8 mouse cellular contexts compared by ENCODE assay signal in the genomic region with DNA sequence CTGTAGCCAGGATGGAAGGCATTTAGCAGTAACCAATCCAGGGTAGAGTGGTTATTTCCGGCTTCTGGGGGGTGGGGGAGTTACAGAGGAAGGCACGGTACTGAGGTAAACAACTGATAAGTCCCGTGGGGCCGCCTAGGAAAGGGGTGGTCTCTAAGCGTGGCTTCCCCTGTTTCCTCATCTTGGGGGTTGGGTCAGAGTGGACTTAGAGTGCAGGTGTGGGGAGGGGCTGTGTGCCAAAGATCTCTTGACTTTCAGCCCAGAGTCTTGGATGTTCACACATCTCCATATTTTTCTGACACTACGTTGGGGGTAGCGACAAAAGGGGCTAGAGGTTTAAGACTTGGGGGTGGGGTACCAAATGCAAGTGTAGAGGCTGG. TPM values are rescaled to one million over a fixed set of nuclear protein-coding genes. Genes with fewer than 3 reads are reported as not detected.
A peak's percentile ranks its signal among the peaks of the same experiment; 100 is the strongest.
DNase-seq lines count a peak whose midpoint lies in the region; ATAC-seq and TF ChIP-seq lines count a peak whose summit lies in the region.

No protein-coding gene starts in this region.

- H3K27me3 ChIP-seq in erythroblast, embryonic 14.5 days (ENCODE audit: control insufficient read depth), result no peaks in the 10 kb centered on the region
- no peaks in the 10 kb centered on the region for H3K27me3 ChIP-seq in hindbrain, embryonic 15.5 days
- no peaks in the 10 kb centered on the region for H3K27me3 ChIP-seq in liver, embryonic 12.5 days (replicated peaks)
- H3K27me3 ChIP-seq in midbrain, postnatal 0 days (ENCODE audit: insufficient read depth, low read length), result no peaks in the 10 kb centered on the region
- H3K27me3 ChIP-seq in thymus, adult 2 months (ENCODE audit: control insufficient read depth, insufficient read depth, low read length), result no peaks in the 10 kb centered on the region

- no peaks in the 10 kb centered on the region for H3K9me3 ChIP-seq in erythroblast, embryonic 14.5 days (ENCODE audit: control insufficient read depth, low read length)
- H3K9me3 ChIP-seq in hindbrain, embryonic 15.5 days, result no peaks in the 10 kb centered on the region
- H3K9me3 ChIP-seq in liver, embryonic 12.5 days (replicated peaks), result no peaks in the 10 kb centered on the region
- no peaks in the 10 kb centered on the region for H3K9me3 ChIP-seq in midbrain, postnatal 0 days (ENCODE audit: low read length)

- peaks cover 75% of the 10 kb centered on the region for H3K4me1 ChIP-seq in erythroblast, embryonic 14.5 days (ENCODE audit: control insufficient read depth)
- peaks cover 60% of the 10 kb centered on the region for H3K4me1 ChIP-seq in hindbrain, embryonic 15.5 days (replicated peaks)
- peaks cover 71% of the 10 kb centered on the region for H3K4me1 ChIP-seq in liver, embryonic 12.5 days
- peaks cover 21% of the 10 kb centered on the region; the same call in 1 of the 2 replicates for H3K4me1 ChIP-seq in midbrain, postnatal 0 days (ENCODE audit: insufficient read depth, low read length)
- peaks cover 42% of the 10 kb centered on the region for H3K4me1 ChIP-seq in thymus, adult 2 months (replicated peaks; ENCODE audit: control insufficient read depth, insufficient read depth, low read length)

- H3K9ac ChIP-seq in hindbrain, embryonic 15.5 days, result peak overlapping the region; percentile 98
- peak overlapping the region; percentile 93 for H3K9ac ChIP-seq in liver, embryonic 12.5 days
- H3K9ac ChIP-seq in midbrain, postnatal 0 days (replicated peaks; ENCODE audit: low read length, poor library complexity, severe bottlenecking), result peak overlapping the region; percentile 98

- TF ChIP-seq POLR2A in thymus, adult 2 months (IDR thresholded peaks at IDR 0.05; ENCODE audit: control insufficient read depth, extremely low read depth, insufficient read depth, low read length, poor library complexity), result peak; percentile 77

- TF ChIP-seq CTCF in midbrain, postnatal 0 days (IDR thresholded peaks at IDR 0.05), result no peak
- TF ChIP-seq CTCF in thymus, adult 2 months (IDR thresholded peaks at IDR 0.05; ENCODE audit: borderline replicate concordance, control insufficient read depth, extremely low read depth, insufficient read depth, low read length, poor library complexity), result no peak

- peaks cover 35% of the 10 kb centered on the region for H3K36me3 ChIP-seq in erythroblast, embryonic 14.5 days (ENCODE audit: control insufficient read depth)
- H3K36me3 ChIP-seq in hindbrain, embryonic 15.5 days, result no peaks in the 10 kb centered on the region
- H3K36me3 ChIP-seq in liver, embryonic 12.5 days, result peaks cover 16% of the 10 kb centered on the region; the same call in 1 of the 2 replicates
- 0 out of 2 replicates have a peak, but pooled peaks cover 2% of the 10 kb centered on the region for H3K36me3 ChIP-seq in midbrain, postnatal 0 days (ENCODE audit: insufficient read depth, low read length)
- no peaks in the 10 kb centered on the region for H3K36me3 ChIP-seq in thymus, adult 2 months (ENCODE audit: control insufficient read depth, insufficient read depth, low read length)

- H3K27ac ChIP-seq in hindbrain, embryonic 15.5 days (replicated peaks), result peak overlapping the region; percentile 99
- H3K27ac ChIP-seq in liver, embryonic 12.5 days, result peak overlapping the region; percentile 94
- peak overlapping the region; percentile 100 for H3K27ac ChIP-seq in midbrain, postnatal 0 days (ENCODE audit: low read depth, low read length)
- H3K27ac ChIP-seq in thymus, adult 2 months (ENCODE audit: control insufficient read depth, insufficient read depth, low read length), result peak overlapping the region; percentile 99

- WGBS in hindbrain, embryonic 15.5 days, result 1% methylated on average over 7 of the region's 7 CpGs
- WGBS in liver, embryonic 12.5 days (ENCODE audit: insufficient replicate concordance), result under 1% methylated on average over 7 of the region's 7 CpGs
- 3% methylated on average over 7 of the region's 7 CpGs for WGBS in midbrain, postnatal 0 days
- WGBS in thymus, adult 2 months, result under 1% methylated on average over 7 of the region's 7 CpGs

- ATAC-seq in erythroblast, adult 5-6 weeks (replicated peaks; ENCODE audit: low FRiP score, poor library complexity, severe bottlenecking), result no peak
- peak; percentile 7; the same call in 1 of the 2 replicates for ATAC-seq in hindbrain, embryonic 15.5 days (ENCODE audit: low FRiP score, low read depth)
- ATAC-seq in liver, embryonic 12.5 days, result peak; percentile 66
- peak; percentile 2; the same call in 1 of the 2 replicates for ATAC-seq in midbrain, postnatal 0 days (ENCODE audit: low FRiP score)

- DNase-seq in adrenal gland, postnatal 25 days, result peak; percentile 17
- DNase-seq in forelimb bud, embryonic 11.5 days (ENCODE audit: low read depth, low spot score), result peak; percentile 60
- peak; percentile 59 for DNase-seq in midbrain, postnatal 0 days (ENCODE audit: low spot score)
- peak; percentile 85 for DNase-seq in thymus, adult 2 months

- peak overlapping the region; percentile 83 for H3K4me2 ChIP-seq in hindbrain, embryonic 15.5 days
- H3K4me2 ChIP-seq in liver, embryonic 12.5 days, result peak overlapping the region; percentile 99
- peak overlapping the region; percentile 80 for H3K4me2 ChIP-seq in midbrain, postnatal 0 days (ENCODE audit: low read depth, low read length, poor library complexity, severe bottlenecking)

- peak overlapping the region; percentile 81 for H3K4me3 ChIP-seq in erythroblast, embryonic 14.5 days (replicated peaks)
- H3K4me3 ChIP-seq in hindbrain, embryonic 15.5 days, result peak overlapping the region; percentile 84
- peak overlapping the region; percentile 86 for H3K4me3 ChIP-seq in liver, embryonic 12.5 days
- peak overlapping the region; percentile 85 for H3K4me3 ChIP-seq in midbrain, postnatal 0 days (ENCODE audit: low read depth, low read length)
- peak overlapping the region; percentile 100 for H3K4me3 ChIP-seq in thymus, adult 2 months (ENCODE audit: control insufficient read depth, insufficient read depth, low read length)

RNA-seq across cellular contexts. Expression of a gene that starts 1.6 kb away (rescaled TPM):
- polyA plus RNA-seq in erythroblast, embryonic 14.5 days (2012), result 2.1 TPM in 2 replicates
- 6.5 and 20.9 TPM in 2 replicates for total RNA-seq in erythroblast, adult 5-6 weeks (2015; ENCODE audit: low replicate concordance)
- 0.14 and 2.2 TPM in 2 replicates for total RNA-seq in erythroblast, adult 5-6 weeks (2017; ENCODE audit: low replicate concordance)
- total RNA-seq in adrenal gland, postnatal 25 days (2021), result 14.0 and 22.5 TPM in 2 replicates
- polyA plus RNA-seq in hindbrain, embryonic 15.5 days (2015; fragmentation: Nextera tagmentation; extraction: Ambion mirVana), result 7.5 and 8.7 TPM in 2 replicates
- 2.9 and 3.3 TPM in 2 replicates for polyA plus RNA-seq in liver, embryonic 12.5 days (2016; fragmentation: Nextera tagmentation; extraction: Ambion mirVana)
- total RNA-seq in midbrain, postnatal 0 days (2014; rRNA removed), result 6.3 and 7.0 TPM in 2 replicates
- 3.1 and 4.1 TPM in 2 replicates for polyA plus RNA-seq in midbrain, postnatal 0 days (2015; fragmentation: Nextera tagmentation; extraction: Ambion mirVana)
- 57.0 and 78.5 TPM in 2 replicates for polyA plus RNA-seq in thymus, adult 2 months (2012; rRNA removed)

RNA-seq across cellular contexts. Expression of a gene that starts 15.5 kb away (rescaled TPM):
- polyA plus RNA-seq in erythroblast, embryonic 14.5 days (2012), result 0.01 TPM in 1 of 2 replicates, not detected in the other
- total RNA-seq in erythroblast, adult 5-6 weeks (2015; ENCODE audit: low replicate concordance), result not detected in 2 replicates
- total RNA-seq in erythroblast, adult 5-6 weeks (2017; ENCODE audit: low replicate concordance), result 0.28 TPM in 1 of 2 replicates, not detected in the other
- total RNA-seq in adrenal gland, postnatal 25 days (2021), result 0.21 TPM in 1 of 2 replicates, not detected in the other
- 0.06 and 0.26 TPM in 2 replicates for polyA plus RNA-seq in hindbrain, embryonic 15.5 days (2015; fragmentation: Nextera tagmentation; extraction: Ambion mirVana)
- not detected in 2 replicates for polyA plus RNA-seq in liver, embryonic 12.5 days (2016; fragmentation: Nextera tagmentation; extraction: Ambion mirVana)
- 0.14 and 0.33 TPM in 2 replicates for total RNA-seq in midbrain, postnatal 0 days (2014; rRNA removed)
- 0.15 TPM in 2 replicates for polyA plus RNA-seq in midbrain, postnatal 0 days (2015; fragmentation: Nextera tagmentation; extraction: Ambion mirVana)
- 0.04 and 0.11 TPM in 2 replicates for polyA plus RNA-seq in thymus, adult 2 months (2012; rRNA removed)

RNA-seq across cellular contexts. Expression of a gene that starts 52.2 kb away (rescaled TPM):
- polyA plus RNA-seq in erythroblast, embryonic 14.5 days (2012), result 42.0 and 85.6 TPM in 2 replicates
- total RNA-seq in erythroblast, adult 5-6 weeks (2015; ENCODE audit: low replicate concordance), result 106 and 149 TPM in 2 replicates
- total RNA-seq in erythroblast, adult 5-6 weeks (2017; ENCODE audit: low replicate concordance), result 82.2 and 96.3 TPM in 2 replicates
- 137 and 149 TPM in 2 replicates for total RNA-seq in adrenal gland, postnatal 25 days (2021)
- 218 and 239 TPM in 2 replicates for polyA plus RNA-seq in hindbrain, embryonic 15.5 days (2015; fragmentation: Nextera tagmentation; extraction: Ambion mirVana)
- 163 and 165 TPM in 2 replicates for polyA plus RNA-seq in liver, embryonic 12.5 days (2016; fragmentation: Nextera tagmentation; extraction: Ambion mirVana)
- total RNA-seq in midbrain, postnatal 0 days (2014; rRNA removed), result 375 and 403 TPM in 2 replicates
- 236 and 258 TPM in 2 replicates for polyA plus RNA-seq in midbrain, postnatal 0 days (2015; fragmentation: Nextera tagmentation; extraction: Ambion mirVana)
- polyA plus RNA-seq in thymus, adult 2 months (2012; rRNA removed), result 256 TPM in 2 replicates

Comparison
In these comparisons a context has a peak if more than half of its experiments do, and no peak if none do; other contexts are left out.
1. DNase-seq: peak in every context shown above with its lines; median percentile 85 in thymus, adult 2 months; 60 in forelimb bud, embryonic 11.5 days; 59 in midbrain, postnatal 0 days; 17 in adrenal gland, postnatal 25 days.